Mouse (Mus musculus) embryonic facial prominence, embryonic 13.5 days (tissue): Measurements from ENCODE around the gene Zc3h7a. TPM values are rescaled to one million over a fixed set of nuclear protein-coding genes. Genes with fewer than 3 reads are reported as not detected.

Experiments
- ATAC-seq: fragments of 200-750 bp; cut with Nextera tagmentation; 2 replicates; pipeline ENCODE4 v1.8.0; 2017; ENCODE audit warnings: low read depth; ENCODE audit not compliant: insufficient number of reproducible peaks, insufficient read depth, low FRiP score, low TSS enrichment
- H3K27ac ChIP-seq: fragments of 300-500 bp; sonication (generic); 2 replicates; pipeline ENCODE4 v1.5.1; 2015; ENCODE audit warnings: moderate library complexity, mild to moderate bottlenecking, inconsistent platforms
- H3K27me3 ChIP-seq: fragments of 300-500 bp; sonication (generic); 2 replicates; pipeline ENCODE4 v1.6.1; 2015; ENCODE audit warnings: mild to moderate bottlenecking, inconsistent platforms
- H3K36me3 ChIP-seq: fragments of 300-500 bp; sonication (generic); 2 replicates; pipeline ENCODE4 v1.6.1; 2015; ENCODE audit warnings: mild to moderate bottlenecking, inconsistent platforms
- H3K4me1 ChIP-seq: fragments of 300-500 bp; sonication (generic); 2 replicates; pipeline ENCODE4 v1.6.1; 2015; ENCODE audit warnings: inconsistent platforms
- H3K4me2 ChIP-seq: fragments of 300-500 bp; sonication (generic); 2 replicates; pipeline ENCODE4 v1.6.1; 2015; ENCODE audit warnings: moderate library complexity, mild to moderate bottlenecking, inconsistent platforms
- H3K4me3 ChIP-seq: fragments of 300-500 bp; sonication (generic); 2 replicates; pipeline ENCODE4 v1.5.1; 2015; ENCODE audit warnings: mild to moderate bottlenecking, inconsistent platforms
- H3K9ac ChIP-seq: fragments of 300-500 bp; sonication (generic); 2 replicates; pipeline ENCODE4 v1.6.1; 2015; ENCODE audit warnings: mild to moderate bottlenecking, inconsistent platforms
- H3K9me3 ChIP-seq: fragments of 300-500 bp; sonication (generic); 2 replicates; pipeline ENCODE4 v1.6.1; 2016; ENCODE audit warnings: inconsistent platforms
- WGBS: fragments of 180-500 bp; shearing (Covaris S2); methylation state at CpG from one replicate; pipeline ENCODE4 v1.1.7; 2015; ENCODE audit warnings: mixed read lengths; 5-methylcytosine and 5-hydroxymethylcytosine counted together
- polyA plus RNA-seq: library from polyadenylated mRNA; unstranded; fragments of >200 nt; fragmentation: Nextera tagmentation; extraction: Ambion mirVana; gene quantifications from 2 replicates; pipeline ENCODE4 v1.2.1, GENCODE M21; 2015

The Zc3h7a gene
- 98.5 and 119 TPM in 2 replicates for polyA plus RNA-seq

- peak; percentile 87 for ATAC-seq
- Histone ChIP-seq H3K4me2 (peak within 1 kb of the TSS; percentile 82), H3K4me3 (peak within 1 kb of the TSS; percentile 92), H3K27me3 (no peaks in the 10 kb centered on the region), H3K9me3 (no peaks in the 10 kb centered on the region), H3K36me3 (no peaks in the 10 kb centered on the region), H3K27ac (peak within 1 kb of the TSS; percentile 81), H3K4me1 (peaks cover 23% of the 10 kb centered on the region), H3K9ac (peak within 1 kb of the TSS; percentile 89)
- WGBS = under 1% methylated on average over 57 of the region's 57 CpGs
Measured at GRCm38 (mm10) chr16:11176208-11176883, at the start of gene Zc3h7a. TSS of gene Zc3h7a (minus strand) at chr16:11176393.

GRCm38 (mm10) chr16:11217801-11218200, 41.6 kb upstream of the Zc3h7a start:
- Histone ChIP-seq H3K36me3 (peaks cover 80% of the 10 kb centered on the region), H3K9me3 (no peaks in the 10 kb centered on the region), H3K4me3 (no peak overlapping the region), H3K4me1 (no peaks in the 10 kb centered on the region), H3K9ac (no peak overlapping the region), H3K27me3 (no peaks in the 10 kb centered on the region), H3K4me2 (no peak overlapping the region), H3K27ac (no peak overlapping the region)
- no peak for ATAC-seq
- WGBS = 79% methylated on average over 3 of the region's 3 CpGs

- Histone ChIP-seq H3K4me1 (peaks cover 22% of the 10 kb centered on the region), H3K4me2 (peak overlapping the region; percentile 90), H3K4me3 (peak overlapping the region; percentile 94), H3K36me3 (peaks cover 51% of the 10 kb centered on the region), H3K9me3 (no peaks in the 10 kb centered on the region), H3K9ac (peak overlapping the region; percentile 94), H3K27me3 (no peaks in the 10 kb centered on the region), H3K27ac (peak overlapping the region; percentile 83)
- 6% methylated on average over 24 of the region's 24 CpGs for WGBS
- no peak for ATAC-seq
Measured at GRCm38 (mm10) chr16:11203600-11204390, 27.6 kb upstream of the Zc3h7a start.

GRCm38 (mm10) chr16:11202571-11203554, 26.7 kb upstream of the Zc3h7a start, which contains the start of gene Rsl1d1:
TSS of gene Rsl1d1 (minus strand) at chr16:11203331.
- peak; percentile 96 for ATAC-seq

GRCm38 (mm10) chr16:11201740-11202394, 25.7 kb upstream of the Zc3h7a start:
- peak overlapping the region; percentile 94; the same call in 1 of the 2 replicates for H3K9ac ChIP-seq

More at GRCm38 (mm10) chr16:11202571-11203554, 26.7 kb upstream of the Zc3h7a start, which contains the start of gene Rsl1d1:
- Histone ChIP-seq H3K27ac (peak within 1 kb of the TSS; percentile 83), H3K4me3 (peak within 1 kb of the TSS; percentile 94), H3K4me2 (peak within 1 kb of the TSS; percentile 90), H3K9me3 (no peaks in the 10 kb centered on the region), H3K4me1 (peaks cover 26% of the 10 kb centered on the region), H3K27me3 (no peaks in the 10 kb centered on the region), H3K36me3 (peaks cover 53% of the 10 kb centered on the region), H3K9ac (peak within 1 kb of the TSS; percentile 94)
- WGBS = under 1% methylated on average over 68 of the region's 68 CpGs

GRCm38 (mm10) chr16:11200247-11200646, 24.1 kb upstream of the Zc3h7a start:
- WGBS = 92% methylated on average over 3 of the region's 3 CpGs
- Histone ChIP-seq H3K9ac (no peak overlapping the region), H3K9me3 (no peaks in the 10 kb centered on the region), H3K4me2 (no peak overlapping the region), H3K27ac (no peak overlapping the region), H3K36me3 (peaks cover 64% of the 10 kb centered on the region), H3K27me3 (no peaks in the 10 kb centered on the region), H3K4me3 (no peak overlapping the region), H3K4me1 (peaks cover 26% of the 10 kb centered on the region)
- no peak for ATAC-seq

More at GRCm38 (mm10) chr16:11201740-11202394, 25.7 kb upstream of the Zc3h7a start:
- Histone ChIP-seq H3K4me2 (peak overlapping the region; percentile 90), H3K27ac (no peak overlapping the region), H3K9me3 (no peaks in the 10 kb centered on the region), H3K27me3 (no peaks in the 10 kb centered on the region), H3K4me3 (peak overlapping the region; percentile 94), H3K36me3 (peaks cover 54% of the 10 kb centered on the region), H3K4me1 (peaks cover 26% of the 10 kb centered on the region)
- WGBS = 64% methylated on average over 6 of the region's 6 CpGs
- ATAC-seq = no peak

GRCm38 (mm10) chr16:11198467-11198866, 22.3 kb upstream of the Zc3h7a start:
- 28% methylated on average over 2 of the region's 2 CpGs for WGBS

GRCm38 (mm10) chr16:11197052-11197451, 20.9 kb upstream of the Zc3h7a start:
- H3K27me3 ChIP-seq = no peaks in the 10 kb centered on the region
- peaks cover 12% of the 10 kb centered on the region for H3K4me1 ChIP-seq
- no peak overlapping the region for H3K9ac ChIP-seq
- ATAC-seq = no peak
- H3K27ac ChIP-seq = no peak overlapping the region
- 90% methylated on average over 4 of the region's 4 CpGs for WGBS
- H3K36me3 ChIP-seq = peaks cover 95% of the 10 kb centered on the region
- H3K4me3 ChIP-seq = no peak overlapping the region
- no peaks in the 10 kb centered on the region for H3K9me3 ChIP-seq
- H3K4me2 ChIP-seq = no peak overlapping the region

More at GRCm38 (mm10) chr16:11198467-11198866, 22.3 kb upstream of the Zc3h7a start:
- H3K36me3 ChIP-seq = peaks cover 82% of the 10 kb centered on the region
- H3K27ac ChIP-seq = no peak overlapping the region
- peak overlapping the region; percentile 28; the same call in 1 of the 2 replicates for H3K9ac ChIP-seq
- no peaks in the 10 kb centered on the region for H3K9me3 ChIP-seq
- H3K27me3 ChIP-seq = no peaks in the 10 kb centered on the region
- ATAC-seq = 0 out of 2 replicates have a peak, but pooled peaks have one; percentile 56
- H3K4me2 ChIP-seq = no peak overlapping the region
- H3K4me1 ChIP-seq = peaks cover 12% of the 10 kb centered on the region
- H3K4me3 ChIP-seq = no peak overlapping the region

GRCm38 (mm10) chr16:11193231-11193630, 17.0 kb upstream of the Zc3h7a start:
- 96% methylated on average over 2 of the region's 2 CpGs for WGBS
- Histone ChIP-seq H3K4me1 (no peaks in the 10 kb centered on the region), H3K27me3 (no peaks in the 10 kb centered on the region), H3K36me3 (peaks cover 75% of the 10 kb centered on the region), H3K9me3 (no peaks in the 10 kb centered on the region), H3K27ac (no peak overlapping the region), H3K9ac (no peak overlapping the region), H3K4me3 (no peak overlapping the region), H3K4me2 (no peak overlapping the region)
- no peak for ATAC-seq

GRCm38 (mm10) chr16:11190150-11190549, 14.0 kb upstream of the Zc3h7a start:
- H3K4me3 ChIP-seq = no peak overlapping the region
- H3K27me3 ChIP-seq = no peaks in the 10 kb centered on the region
- H3K4me2 ChIP-seq = no peak overlapping the region
- no peaks in the 10 kb centered on the region for H3K9me3 ChIP-seq
- no peak overlapping the region for H3K9ac ChIP-seq
- no peak for ATAC-seq
- WGBS = 86% methylated on average over 7 of the region's 7 CpGs
- H3K27ac ChIP-seq = no peak overlapping the region
- H3K4me1 ChIP-seq = no peaks in the 10 kb centered on the region
- H3K36me3 ChIP-seq = peaks cover 44% of the 10 kb centered on the region
